Mouse (Mus musculus): ENCODE measurements around the gene Slc2a1.

The Slc2a1 gene

GRCm38 (mm10) chr4:119098216-119099210, 10.0 kb upstream of the Slc2a1 start:
- DNase-seq (ENCODE audit: low read depth in 1 of 2, low spot score in 2 of 2): no peak

DNA sequence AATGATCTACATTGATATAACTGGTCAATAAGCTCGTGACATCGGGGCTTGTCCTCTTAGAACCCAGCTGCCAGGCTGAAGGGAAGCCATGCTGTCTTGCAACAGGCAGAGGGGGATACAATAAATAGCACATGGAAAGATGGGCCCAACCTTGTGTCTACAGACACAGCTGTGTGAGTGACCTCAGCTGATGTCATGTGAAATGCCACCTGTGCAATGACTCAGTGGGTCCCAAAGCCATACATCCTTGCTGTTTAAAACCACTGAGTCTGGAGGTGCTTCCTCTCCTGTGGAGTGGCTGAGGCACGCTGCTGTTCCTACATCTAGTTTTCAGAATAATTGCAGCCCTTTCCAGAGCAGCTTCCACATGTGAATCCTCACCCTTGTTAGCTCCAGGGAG, 7.1 kb upstream of the Slc2a1 start:
- DNase-seq (ENCODE audit: low read depth in 1 of 2, low spot score in 2 of 2): no peak

DNA sequence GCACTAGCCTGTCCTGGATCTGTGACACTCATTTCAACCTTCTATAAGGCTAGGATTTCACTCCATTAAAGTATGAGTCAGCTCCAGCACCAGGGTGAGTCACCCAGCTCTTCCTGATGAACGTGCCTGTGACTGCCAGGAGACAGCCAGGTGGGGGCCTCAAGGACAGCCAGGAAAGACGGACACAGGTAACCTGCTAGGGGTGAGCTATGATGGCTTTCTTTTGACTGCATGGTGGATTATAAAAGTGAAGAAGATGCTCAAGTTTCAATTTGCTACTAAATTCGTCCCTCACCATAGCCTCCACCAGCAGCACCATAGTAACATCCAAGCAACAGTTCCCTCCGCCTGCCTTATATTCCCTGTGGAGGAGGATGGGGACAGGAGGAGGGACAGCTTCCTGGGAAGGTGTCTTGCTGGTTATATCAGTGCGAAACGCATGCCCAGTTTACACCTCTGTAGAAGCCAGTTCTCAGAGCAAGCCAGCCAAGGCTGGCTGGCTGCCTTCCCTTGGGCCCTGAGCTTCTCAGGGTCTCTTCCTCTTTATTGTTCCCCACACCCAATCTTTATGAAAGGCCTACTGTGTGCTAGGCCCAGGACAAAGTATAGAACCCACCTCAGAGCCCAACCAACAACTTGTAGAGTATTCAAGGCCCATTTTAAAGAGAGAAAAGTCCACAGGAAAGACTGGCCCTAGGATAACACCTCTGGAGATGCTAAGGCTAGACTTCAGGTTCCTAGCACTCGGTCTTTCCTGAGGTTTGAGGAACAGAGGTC, 6.0 kb upstream of the Slc2a1 start:
- no peak for DNase-seq (ENCODE audit: low read depth in 1 of 2, low spot score in 2 of 2)

GRCm38 (mm10) chr4:119104847-119105246, 3.7 kb upstream of the Slc2a1 start:
- no peak for DNase-seq (ENCODE audit: low read depth in 1 of 2, low spot score in 2 of 2)

DNA sequence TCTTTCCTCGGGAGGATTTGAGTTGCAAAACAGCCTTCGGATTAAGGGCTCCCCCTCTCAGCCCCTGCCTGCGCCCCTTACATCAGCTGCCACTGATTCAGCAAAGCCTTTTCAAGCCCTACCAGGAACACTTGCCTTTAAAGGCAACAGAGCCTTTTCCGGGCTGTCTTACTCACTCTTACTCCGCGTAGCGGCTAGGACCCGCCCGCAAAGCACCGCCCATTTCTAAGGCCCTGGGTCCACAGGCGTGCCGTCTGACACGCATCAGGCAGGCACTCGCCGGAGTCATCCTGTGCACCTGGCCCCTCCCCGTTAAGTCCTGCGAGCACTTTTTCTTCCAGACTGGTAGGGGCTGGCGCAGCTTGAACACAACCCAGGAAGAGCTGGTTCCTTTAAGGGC, 2.8 kb upstream of the Slc2a1 start:
- peak in 1 of 2 experiments; percentile 21 for DNase-seq (ENCODE audit: low read depth in 1 of 2, low spot score in 2 of 2)

GRCm38 (mm10) chr4:119107867-119108266, 644 bp upstream of the Slc2a1 start:
- no peak for DNase-seq (ENCODE audit: low read depth in 1 of 2, low spot score in 2 of 2)

GRCm38 (mm10) chr4:119109640-119110039, 1.1 kb downstream of the Slc2a1 start:
- DNase-seq (ENCODE audit: low read depth in 1 of 2, low spot score in 2 of 2): no peak

- no peak for DNase-seq (ENCODE audit: low read depth in 1 of 2, low spot score in 2 of 2)
Observed at GRCm38 (mm10) chr4:119110512-119110911, 2.0 kb downstream of the Slc2a1 start.

DNA sequence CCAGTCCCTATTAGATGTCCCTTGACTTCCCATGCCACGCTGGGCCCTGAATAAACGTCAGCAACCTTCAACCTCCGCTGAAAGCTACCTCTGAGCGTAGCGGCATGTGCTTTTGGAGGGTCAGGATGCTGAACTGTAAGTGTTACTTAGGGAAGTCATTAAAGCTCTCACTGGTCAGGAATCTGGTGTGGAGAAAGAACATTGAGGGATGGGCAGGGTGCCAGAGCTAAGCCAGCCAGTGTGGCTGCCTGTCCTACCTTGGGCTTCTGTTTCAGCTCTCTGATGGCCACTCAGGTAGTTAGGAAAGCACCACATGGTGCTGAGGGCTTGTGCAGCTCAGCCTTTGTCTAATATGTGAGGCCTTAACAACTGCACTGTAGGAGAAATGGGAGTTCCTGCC, 2.9 kb downstream of the Slc2a1 start:
- DNase-seq (ENCODE audit: low read depth in 1 of 2, low spot score in 2 of 2): no peak

GRCm38 (mm10) chr4:119112256-119112885, 3.9 kb downstream of the Slc2a1 start:
- no peak for DNase-seq (ENCODE audit: low read depth in 1 of 2, low spot score in 2 of 2)

DNA sequence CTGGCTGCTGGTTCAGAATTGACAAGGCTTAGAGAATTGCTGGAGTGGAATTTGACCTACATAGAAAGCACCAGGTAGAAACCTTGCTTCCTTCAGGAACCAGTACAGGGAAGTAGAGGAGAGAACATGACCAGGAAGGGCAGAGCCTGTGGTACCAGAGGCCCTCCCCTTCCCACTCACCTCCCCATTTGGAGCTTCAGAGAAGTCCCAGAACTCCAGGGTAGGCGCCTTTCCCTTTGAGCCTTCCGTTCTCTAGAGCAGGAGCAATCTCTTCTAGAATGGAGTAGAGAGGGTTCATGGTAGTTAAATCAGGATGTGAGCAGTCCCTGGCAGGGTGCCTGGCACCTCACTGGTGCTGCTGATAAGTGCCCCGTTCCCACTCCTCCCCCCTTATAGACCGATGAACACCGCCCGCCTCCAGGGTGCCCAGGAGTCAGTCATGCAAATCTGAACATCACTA, 7.1 kb downstream of the Slc2a1 start:
- DNase-seq (ENCODE audit: low read depth in 1 of 2, low spot score in 2 of 2): no peak

GRCm38 (mm10) chr4:119116336-119116735, 7.8 kb downstream of the Slc2a1 start:
- no peak for DNase-seq (ENCODE audit: low read depth in 1 of 2, low spot score in 2 of 2)

- DNase-seq (ENCODE audit: low read depth in 1 of 2, low spot score in 2 of 2): no peak
Observed at GRCm38 (mm10) chr4:119117571-119117970, 9.1 kb downstream of the Slc2a1 start.

DNA sequence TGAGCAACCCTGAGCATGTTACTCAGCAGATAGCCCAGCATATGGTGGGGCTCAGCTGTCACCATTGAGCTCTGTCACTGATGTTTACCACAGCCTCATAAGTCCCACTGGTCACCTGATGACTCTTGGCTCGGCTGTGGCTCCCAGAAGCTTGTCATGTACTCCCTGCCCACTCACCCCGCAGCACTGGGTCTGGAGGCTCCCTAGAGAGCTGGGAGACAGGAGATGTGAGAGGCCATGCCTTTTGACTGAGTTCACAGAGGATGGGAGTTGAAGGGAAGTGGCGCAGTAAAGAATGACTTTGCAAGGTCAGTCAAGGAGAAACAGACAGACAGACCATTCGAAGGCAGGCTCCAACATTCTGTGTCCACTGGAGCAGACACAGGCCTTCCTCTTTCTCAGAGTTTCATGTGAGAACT, 10.2 kb downstream of the Slc2a1 start:
- no peak for DNase-seq (ENCODE audit: low read depth in 1 of 2, low spot score in 2 of 2)

- no peak for DNase-seq (ENCODE audit: low read depth in 1 of 2, low spot score in 2 of 2)
Observed at GRCm38 (mm10) chr4:119119354-119119753, 10.8 kb downstream of the Slc2a1 start.

DNA sequence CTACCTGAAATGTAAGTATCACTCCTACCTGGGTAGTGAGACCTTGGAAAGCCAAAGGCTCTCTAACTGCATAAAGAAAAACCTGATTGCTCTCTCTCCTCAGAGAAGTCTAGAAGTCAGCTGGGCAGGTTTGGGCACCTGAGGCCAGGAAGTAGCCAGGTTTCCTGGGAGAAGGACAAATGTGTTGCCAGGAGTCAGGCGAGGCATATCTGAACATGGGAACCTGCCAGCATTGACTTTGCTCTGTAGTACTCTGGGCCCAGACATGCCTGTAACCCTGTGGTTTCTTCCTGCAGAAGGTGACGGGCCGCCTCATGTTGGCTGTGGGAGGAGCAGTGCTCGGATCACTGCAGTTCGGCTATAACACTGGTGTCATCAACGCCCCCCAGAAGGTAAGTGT, 11.6 kb downstream of the Slc2a1 start:
- no peak for DNase-seq (ENCODE audit: low read depth in 1 of 2, low spot score in 2 of 2)

- no peak for DNase-seq (ENCODE audit: low read depth in 1 of 2, low spot score in 2 of 2)
Observed at GRCm38 (mm10) chr4:119121249-119121648, 12.7 kb downstream of the Slc2a1 start.

- DNase-seq (ENCODE audit: low read depth in 1 of 2, low spot score in 2 of 2): no peak
Observed at GRCm38 (mm10) chr4:119124771-119125273, 16.3 kb downstream of the Slc2a1 start.

DNA sequence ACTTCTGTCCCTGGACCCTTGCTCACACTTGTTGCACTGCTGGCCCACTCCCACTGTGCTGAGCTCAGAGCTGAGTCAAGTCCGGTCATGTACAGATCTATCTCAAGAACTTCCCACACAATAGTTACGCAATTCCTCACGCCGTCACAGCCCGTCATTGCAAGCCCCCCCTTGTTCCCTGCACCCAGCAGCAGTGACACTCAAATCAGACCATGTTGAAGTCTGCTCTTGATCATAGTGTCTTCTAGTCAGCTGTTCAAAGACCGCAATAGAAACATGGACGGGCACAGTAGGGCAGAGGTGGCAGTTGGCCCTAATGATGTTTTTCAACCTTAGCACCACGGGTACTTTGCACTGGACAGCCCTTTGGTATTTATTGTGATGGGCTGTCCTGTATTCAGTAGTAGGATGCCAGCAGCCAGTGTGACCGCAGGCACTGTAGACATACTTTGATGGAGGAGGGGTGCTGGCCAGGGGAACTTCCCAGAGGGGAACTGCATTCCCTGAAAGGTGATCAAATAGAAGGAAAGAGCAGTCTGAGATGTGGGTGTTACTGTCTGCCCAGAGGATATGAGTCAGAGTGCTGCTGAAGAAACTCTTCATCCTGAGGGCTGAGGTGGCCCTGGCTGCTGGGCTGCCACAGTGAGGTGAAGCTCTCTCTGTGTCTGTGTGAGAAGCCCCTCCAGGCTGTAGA, 17.2 kb downstream of the Slc2a1 start:
- peak in 1 of 2 experiments; percentile 54 for DNase-seq (ENCODE audit: low read depth in 1 of 2, low spot score in 2 of 2)

GRCm38 (mm10) chr4:119127229-119127628, 18.7 kb downstream of the Slc2a1 start:
- DNase-seq (ENCODE audit: low read depth in 1 of 2, low spot score in 2 of 2): peak; percentile 63 to 67

DNA sequence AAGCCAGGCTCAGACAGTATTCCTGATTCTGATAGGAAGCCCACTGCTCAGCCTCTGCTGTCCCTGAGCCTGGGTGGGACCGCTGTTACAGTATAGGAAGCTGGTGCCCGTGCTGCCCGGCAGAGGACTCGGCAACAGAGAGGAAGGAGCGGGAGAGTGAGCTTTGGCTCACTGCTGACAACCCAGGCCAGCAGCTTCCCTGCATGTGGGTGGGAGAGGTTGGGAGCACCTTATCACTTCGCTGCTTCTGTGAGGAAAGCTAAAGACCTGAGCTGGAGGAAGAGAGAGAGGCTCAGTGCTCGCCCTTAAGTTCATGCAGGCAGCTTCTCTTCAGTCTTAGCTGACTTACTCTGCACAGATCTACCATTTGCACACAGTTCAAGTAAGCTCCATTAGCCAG, 20.0 kb downstream of the Slc2a1 start:
- no peak for DNase-seq (ENCODE audit: low read depth in 1 of 2, low spot score in 2 of 2)

Data from monocyte, adult 2 months (primary cell).